Mouse (Mus musculus) adrenal gland, adult 18-20 months (tissue): ENCODE results near the gene Cped1. TPM values are rescaled to one million over a fixed set of nuclear protein-coding genes. Genes with fewer than 3 reads are reported as not detected.

ENCODE experiments used
- DNase-seq, 2 experiments: peaks; one replicate each; pipeline ENCODE4 v3.0.0; 2021 to 2022; ENCODE audit warnings: low spot score in 2 of 2
- total RNA-seq, 2 experiments: library from RNA; stranded (reverse); gene quantifications; 1 replicate in 1 of 2; 2 replicates in 1 of 2; pipeline ENCODE4 v1.2.3; 2021

Gene Cped1
- total RNA-seq, 2 experiments from 2014 or later: 43.9 to 50.3 TPM

GRCm38 (mm10) chr6:22288004-22288736 lies 302.5 kb downstream of the Cped1 start, which contains the start of gene Wnt16:
TSS of gene Wnt16 (plus strand) at chr6:22288227.
- DNase-seq: no peak

- DNase-seq: no peak
Observed at GRCm38 (mm10) chr6:22288737-22289460, 303.2 kb downstream of the Cped1 start.

- no peak for DNase-seq
Observed at GRCm38 (mm10) chr6:22289461-22290021, 303.8 kb downstream of the Cped1 start.

GRCm38 (mm10) chr6:22290790-22291189 lies 305.1 kb downstream of the Cped1 start:
- DNase-seq: no peak

GRCm38 (mm10) chr6:22292056-22292455 lies 306.3 kb downstream of the Cped1 start:
- no peak for DNase-seq

- no peak for DNase-seq
Observed at GRCm38 (mm10) chr6:22293922-22294321, 308.2 kb downstream of the Cped1 start.

GRCm38 (mm10) chr6:22297028-22297427 lies 311.3 kb downstream of the Cped1 start:
- DNase-seq: no peak

- DNase-seq: no peak
Observed at GRCm38 (mm10) chr6:22298059-22298458, 312.3 kb downstream of the Cped1 start.

Other genes starting within 250 kb of the Cped1 start
- 100 to 1,000 TPM; 141 to 179 TPM for gene Tspan12, start 133.4 kb upstream of the Cped1 start, total RNA-seq
- 10 to 100 TPM; 22.8 to 23.0 TPM for gene Ing3, start 36.3 kb upstream of the Cped1 start, total RNA-seq